Mouse (Mus musculus): ENCODE results near the gene Rap1gds1. TPM values are rescaled to one million over a fixed set of nuclear protein-coding genes. Genes with fewer than 3 reads are reported as not detected.

Rap1gds1 gene
- polyA plus RNA-seq, 1 experiment from 2014 or later = 63.3 TPM

- Histone ChIP-seq H3K9me3 (ENCODE audit: control insufficient read depth, low read length) (no peaks in the 10 kb centered on the region), H3K36me3 (ENCODE audit: control insufficient read depth, insufficient read depth, low read length) (peaks cover 19% of the 10 kb centered on the region), H3K4me3 (ENCODE audit: low read depth, low read length) (no peak overlapping the region), H3K9ac (ENCODE audit: low read length) (no peak overlapping the region), H3K27me3 (ENCODE audit: control insufficient read depth, insufficient read depth, low read length) (no peaks in the 10 kb centered on the region), H3K4me1 (ENCODE audit: control insufficient read depth, insufficient read depth, low read length) (no peaks in the 10 kb centered on the region), H3K27ac (ENCODE audit: low read depth, low read length) (no peak overlapping the region), H3K4me2 (no peak overlapping the region)
- WGBS = 40% methylated on average over 9 of the region's 9 CpGs
- DNase-seq (ENCODE audit: low spot score, missing footprints) (peak; percentile 81), ATAC-seq (ENCODE audit: low FRiP score) (no peak)
These were observed 133.4 kb downstream of the Rap1gds1 start for GRCm38 (mm10) chr3:138941604-138942003.

- Histone ChIP-seq H3K9me3 (ENCODE audit: control insufficient read depth, low read length) (no peaks in the 10 kb centered on the region), H3K4me3 (ENCODE audit: low read depth, low read length) (no peak overlapping the region), H3K27ac (ENCODE audit: low read depth, low read length) (no peak overlapping the region), H3K27me3 (ENCODE audit: control insufficient read depth, insufficient read depth, low read length) (no peaks in the 10 kb centered on the region), H3K36me3 (ENCODE audit: control insufficient read depth, insufficient read depth, low read length) (peaks cover 17% of the 10 kb centered on the region), H3K4me1 (ENCODE audit: control insufficient read depth, insufficient read depth, low read length) (no peaks in the 10 kb centered on the region), H3K4me2 (no peak overlapping the region), H3K9ac (ENCODE audit: low read length) (no peak overlapping the region)
- WGBS = 95% methylated on average over 10 of the region's 10 CpGs
- ATAC-seq (ENCODE audit: low FRiP score) (no peak), DNase-seq (ENCODE audit: low spot score, missing footprints) (no peak)
These were observed 137.8 kb downstream of the Rap1gds1 start for GRCm38 (mm10) chr3:138937241-138937640.

DNA sequence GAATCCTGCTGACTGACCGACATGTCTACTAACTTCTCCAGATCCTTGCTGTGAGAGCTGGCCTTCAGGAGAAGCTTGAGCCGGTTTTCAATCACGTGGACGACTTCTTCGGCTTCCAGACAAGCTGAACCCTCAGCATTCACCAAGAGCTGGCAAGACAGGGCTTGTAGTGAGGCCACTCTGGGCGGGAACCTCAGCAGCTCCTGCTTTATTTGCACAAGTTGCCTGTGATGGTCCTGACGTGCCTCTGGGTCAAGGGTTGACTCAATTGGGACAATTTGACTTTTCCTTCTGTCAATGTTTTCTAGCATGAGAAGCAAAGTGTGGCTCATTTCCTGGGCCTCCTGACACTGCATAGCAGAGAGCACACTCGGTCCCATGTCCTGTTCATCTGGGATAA, 138.2 kb downstream of the Rap1gds1 start:
- H3K4me2 ChIP-seq = no peak overlapping the region
- H3K4me3 ChIP-seq (ENCODE audit: low read depth, low read length) = no peak overlapping the region
- no peaks in the 10 kb centered on the region for H3K9me3 ChIP-seq (ENCODE audit: control insufficient read depth, low read length)
- WGBS = 87% methylated on average over 8 of the region's 8 CpGs
- H3K4me1 ChIP-seq (ENCODE audit: control insufficient read depth, insufficient read depth, low read length) = no peaks in the 10 kb centered on the region
- ATAC-seq (ENCODE audit: low FRiP score) (no peak), DNase-seq (ENCODE audit: low spot score, missing footprints) (no peak)
- no peak overlapping the region for H3K9ac ChIP-seq (ENCODE audit: low read length)
- H3K27me3 ChIP-seq (ENCODE audit: control insufficient read depth, insufficient read depth, low read length) = no peaks in the 10 kb centered on the region
- peaks cover 17% of the 10 kb centered on the region for H3K36me3 ChIP-seq (ENCODE audit: control insufficient read depth, insufficient read depth, low read length)
- H3K27ac ChIP-seq (ENCODE audit: low read depth, low read length) = no peak overlapping the region

- Histone ChIP-seq H3K27ac (ENCODE audit: low read depth, low read length) (no peak overlapping the region), H3K9ac (ENCODE audit: low read length) (no peak overlapping the region), H3K4me3 (ENCODE audit: low read depth, low read length) (no peak overlapping the region), H3K4me1 (ENCODE audit: control insufficient read depth, insufficient read depth, low read length) (no peaks in the 10 kb centered on the region), H3K36me3 (ENCODE audit: control insufficient read depth, insufficient read depth, low read length) (no peaks in the 10 kb centered on the region), H3K27me3 (ENCODE audit: control insufficient read depth, insufficient read depth, low read length) (no peaks in the 10 kb centered on the region), H3K9me3 (ENCODE audit: control insufficient read depth, low read length) (no peaks in the 10 kb centered on the region), H3K4me2 (no peak overlapping the region)
- ATAC-seq (ENCODE audit: low FRiP score) (no peak), DNase-seq (ENCODE audit: low spot score, missing footprints) (no peak)
- WGBS = 87% methylated on average over 4 of the region's 4 CpGs
These were observed 147.6 kb downstream of the Rap1gds1 start for GRCm38 (mm10) chr3:138927437-138927836.

GRCm38 (mm10) chr3:138926161-138926560, 148.8 kb downstream of the Rap1gds1 start:
- H3K27me3 ChIP-seq (ENCODE audit: control insufficient read depth, insufficient read depth, low read length) = no peaks in the 10 kb centered on the region
- H3K9me3 ChIP-seq (ENCODE audit: control insufficient read depth, low read length) = no peaks in the 10 kb centered on the region
- no peak overlapping the region for H3K4me2 ChIP-seq
- H3K9ac ChIP-seq (ENCODE audit: low read length) = no peak overlapping the region
- WGBS = 88% methylated on average over 8 of the region's 8 CpGs
- no peak overlapping the region for H3K4me3 ChIP-seq (ENCODE audit: low read depth, low read length)
- H3K27ac ChIP-seq (ENCODE audit: low read depth, low read length) = no peak overlapping the region
- no peaks in the 10 kb centered on the region for H3K36me3 ChIP-seq (ENCODE audit: control insufficient read depth, insufficient read depth, low read length)
- no peaks in the 10 kb centered on the region for H3K4me1 ChIP-seq (ENCODE audit: control insufficient read depth, insufficient read depth, low read length)
- DNase-seq (ENCODE audit: low spot score, missing footprints) (no peak), ATAC-seq (ENCODE audit: low FRiP score) (no peak)

DNA sequence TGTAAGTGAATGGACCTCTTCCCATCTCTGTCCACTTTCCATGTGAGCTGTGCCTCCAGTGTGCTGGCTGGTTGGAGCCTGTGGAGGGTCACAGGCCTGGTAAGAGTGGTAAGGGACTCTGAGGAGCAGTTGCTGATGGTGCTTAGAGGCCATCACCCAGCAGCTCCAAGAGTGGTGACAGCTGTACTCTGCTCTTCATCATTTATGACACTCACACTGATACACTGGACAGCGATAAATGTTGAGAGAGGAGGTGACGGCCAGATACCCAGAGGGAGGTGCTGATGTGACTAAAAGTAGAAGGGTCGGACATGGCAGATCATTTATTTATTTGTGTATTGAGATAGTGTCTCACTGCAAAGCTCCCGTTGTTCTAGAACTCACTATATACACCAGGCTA, 156.8 kb downstream of the Rap1gds1 start:
- Histone ChIP-seq H3K9ac (ENCODE audit: low read length) (no peak overlapping the region), H3K27me3 (ENCODE audit: control insufficient read depth, insufficient read depth, low read length) (no peaks in the 10 kb centered on the region), H3K9me3 (ENCODE audit: control insufficient read depth, low read length) (no peaks in the 10 kb centered on the region), H3K27ac (ENCODE audit: low read depth, low read length) (no peak overlapping the region), H3K36me3 (ENCODE audit: control insufficient read depth, insufficient read depth, low read length) (no peaks in the 10 kb centered on the region), H3K4me1 (ENCODE audit: control insufficient read depth, insufficient read depth, low read length) (no peaks in the 10 kb centered on the region), H3K4me2 (no peak overlapping the region), H3K4me3 (ENCODE audit: low read depth, low read length) (no peak overlapping the region)
- 95% methylated on average over 4 of the region's 4 CpGs for WGBS
- DNase-seq (ENCODE audit: low spot score, missing footprints) (no peak), ATAC-seq (ENCODE audit: low FRiP score) (no peak)

DNA sequence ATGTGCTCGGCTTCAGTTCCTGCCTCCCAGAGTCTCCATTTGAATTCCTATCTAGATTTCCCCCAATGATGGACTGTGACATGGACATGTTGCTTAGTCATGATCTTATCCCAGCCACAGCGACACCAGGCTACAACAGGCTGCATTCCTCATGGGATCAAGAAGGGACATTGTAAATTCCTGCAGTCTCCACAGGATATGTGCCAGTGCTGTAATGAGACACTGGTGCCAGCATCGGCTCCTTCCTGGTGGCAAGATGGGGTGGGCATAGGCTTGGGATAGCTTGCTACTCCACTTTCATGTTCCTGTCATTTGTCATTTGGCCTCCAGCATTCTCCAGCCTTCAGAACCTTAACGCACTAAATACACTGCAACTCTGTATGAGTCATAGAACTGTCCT, 158.0 kb downstream of the Rap1gds1 start:
- no peak for ATAC-seq (ENCODE audit: low FRiP score)
- H3K4me3 ChIP-seq (ENCODE audit: low read depth, low read length) = no peak overlapping the region
- WGBS = 86% methylated on average over 4 of the region's 4 CpGs
- H3K4me1 ChIP-seq (ENCODE audit: control insufficient read depth, insufficient read depth, low read length) = no peaks in the 10 kb centered on the region
- no peak overlapping the region for H3K27ac ChIP-seq (ENCODE audit: low read depth, low read length)
- no peak for DNase-seq (ENCODE audit: low spot score, missing footprints)
- no peak overlapping the region for H3K9ac ChIP-seq (ENCODE audit: low read length)
- no peaks in the 10 kb centered on the region for H3K27me3 ChIP-seq (ENCODE audit: control insufficient read depth, insufficient read depth, low read length)
- no peaks in the 10 kb centered on the region for H3K9me3 ChIP-seq (ENCODE audit: control insufficient read depth, low read length)
- H3K4me2 ChIP-seq = no peak overlapping the region
- H3K36me3 ChIP-seq (ENCODE audit: control insufficient read depth, insufficient read depth, low read length) = no peaks in the 10 kb centered on the region

DNA sequence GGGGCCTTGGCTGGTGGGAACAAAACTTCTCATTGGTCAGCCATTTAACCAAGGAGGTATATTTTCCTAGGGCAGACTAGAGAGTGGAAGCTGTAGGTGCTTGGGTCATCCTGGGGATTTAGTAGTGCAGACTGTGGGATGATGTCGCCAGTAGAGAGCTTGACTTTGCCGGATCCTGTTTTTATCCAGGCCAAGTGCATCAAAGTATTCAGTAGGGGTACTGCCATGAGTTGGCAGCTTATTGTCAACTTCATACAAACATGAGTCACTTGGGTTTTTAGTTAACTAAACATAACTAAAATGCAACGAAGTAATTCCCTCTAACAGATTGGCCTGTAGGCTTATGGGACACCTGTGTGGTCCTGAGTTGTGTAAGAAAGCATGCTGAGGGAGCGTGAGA, 158.4 kb downstream of the Rap1gds1 start:
- WGBS = 91% methylated on average over 4 of the region's 4 CpGs

GRCm38 (mm10) chr3:138914626-138915288, 160.2 kb downstream of the Rap1gds1 start:
- WGBS = 68% methylated on average over 8 of the region's 8 CpGs
- Histone ChIP-seq H3K9me3 (ENCODE audit: control insufficient read depth, low read length) (no peaks in the 10 kb centered on the region), H3K9ac (ENCODE audit: low read length) (no peak overlapping the region), H3K27me3 (ENCODE audit: control insufficient read depth, insufficient read depth, low read length) (no peaks in the 10 kb centered on the region), H3K4me3 (ENCODE audit: low read depth, low read length) (no peak overlapping the region), H3K36me3 (ENCODE audit: control insufficient read depth, insufficient read depth, low read length) (no peaks in the 10 kb centered on the region), H3K4me2 (no peak overlapping the region), H3K4me1 (ENCODE audit: control insufficient read depth, insufficient read depth, low read length) (no peaks in the 10 kb centered on the region), H3K27ac (ENCODE audit: low read depth, low read length) (no peak overlapping the region)
- ATAC-seq (ENCODE audit: low FRiP score) (no peak), DNase-seq (ENCODE audit: low spot score, missing footprints) (peak; percentile 41)

More for the DNA sequence above, 158.4 kb downstream of the Rap1gds1 start:
- no peak overlapping the region for H3K4me2 ChIP-seq
- H3K36me3 ChIP-seq (ENCODE audit: control insufficient read depth, insufficient read depth, low read length) = no peaks in the 10 kb centered on the region
- no peaks in the 10 kb centered on the region for H3K9me3 ChIP-seq (ENCODE audit: control insufficient read depth, low read length)
- H3K27me3 ChIP-seq (ENCODE audit: control insufficient read depth, insufficient read depth, low read length) = no peaks in the 10 kb centered on the region
- no peak overlapping the region for H3K9ac ChIP-seq (ENCODE audit: low read length)
- DNase-seq (ENCODE audit: low spot score, missing footprints) (no peak), ATAC-seq (ENCODE audit: low FRiP score) (no peak)
- H3K4me3 ChIP-seq (ENCODE audit: low read depth, low read length) = no peak overlapping the region
- no peak overlapping the region for H3K27ac ChIP-seq (ENCODE audit: low read depth, low read length)
- H3K4me1 ChIP-seq (ENCODE audit: control insufficient read depth, insufficient read depth, low read length) = no peaks in the 10 kb centered on the region
